Mouse (Mus musculus): ENCODE measurements at regions not wholly inside any gene's neighbourhood (a gene's known extent, or its start where the extent isn't known, plus 50 kb on each side); places are given as distances from the start of the nearest gene placed in this dataset.

DNA sequence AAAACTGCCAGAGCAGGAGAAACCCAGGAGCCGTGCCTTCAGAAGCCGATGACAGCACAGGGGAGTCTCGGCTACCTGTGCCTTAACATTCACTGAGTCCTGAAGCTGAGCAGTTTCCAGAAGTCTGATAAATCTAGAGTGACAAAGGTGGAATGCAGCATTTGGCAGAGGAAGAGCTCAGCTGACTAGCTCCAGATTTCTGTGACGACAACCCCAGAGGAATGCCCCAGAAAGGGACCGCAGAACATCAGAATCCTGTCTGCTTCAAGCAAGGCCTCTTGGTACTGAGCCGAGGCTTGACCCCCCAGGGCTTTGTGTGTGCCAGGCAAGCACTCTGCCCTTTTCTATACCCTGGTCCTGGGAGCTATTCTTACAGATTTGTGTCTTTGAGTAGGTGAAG lies 119.0 kb upstream of the Irf2bp2 start:
- TF ChIP-seq CTCF (IDR thresholded peaks at IDR 0.05; ENCODE audit: insufficient read depth, low read depth, low read length) (no peak), POLR2A (IDR thresholded peaks at IDR 0.05; ENCODE audit: insufficient read depth, low read depth, low read length) (no peak)

Measured in olfactory bulb, adult 2 months (tissue).